Mouse (Mus musculus): Measurements from ENCODE around the gene Hmgcl. TPM values are rescaled to one million over a fixed set of nuclear protein-coding genes. Genes with fewer than 3 reads are reported as not detected.

Hmgcl gene
- 36.8 TPM for polyA plus RNA-seq (2015; fragmentation: Illumina TruSeq; extraction: RNeasy Lipid Tissue Mini Kit (QIAGEN cat#74804); ENCODE audit: insufficient read depth, low replicate concordance)

GRCm38 (mm10) chr4:135946278-135946658 lies at the start of gene Hmgcl:
TSS of gene Hmgcl (plus strand) at chr4:135946448.

GRCm38 (mm10) chr4:135920304-135921241 lies 25.7 kb upstream of the Hmgcl start, which contains the start of gene Fuca1:
TSS of gene Fuca1 (plus strand) at chr4:135920735.

GRCm38 (mm10) chr4:135963457-135964193 lies 17.4 kb downstream of the Hmgcl start, which contains the start of gene Gale:
TSS of gene Gale (plus strand) at chr4:135963727.

DNA sequence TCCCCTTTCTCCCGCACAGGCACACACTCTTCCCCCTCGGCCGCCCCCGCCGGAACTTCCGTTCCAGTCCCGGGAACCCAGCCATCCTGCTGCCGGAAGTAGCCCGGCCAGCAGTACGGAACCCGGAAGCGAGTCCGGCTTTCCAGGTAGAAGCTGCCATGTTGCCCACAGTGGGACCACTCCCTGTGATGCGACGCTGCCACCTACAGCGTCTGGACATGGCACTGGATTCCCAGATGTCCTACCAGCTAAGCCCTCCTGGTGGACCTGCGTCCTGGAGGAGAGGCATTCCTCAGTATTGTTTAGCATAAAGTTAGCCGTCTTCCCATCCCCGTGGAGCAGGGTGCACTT lies 26.3 kb downstream of the Hmgcl start, which contains the start of gene Lypla2:
Gene Lypla2, minus strand, starts transcription at position 71 of the 351 bp plus-strand sequence.

DNA sequence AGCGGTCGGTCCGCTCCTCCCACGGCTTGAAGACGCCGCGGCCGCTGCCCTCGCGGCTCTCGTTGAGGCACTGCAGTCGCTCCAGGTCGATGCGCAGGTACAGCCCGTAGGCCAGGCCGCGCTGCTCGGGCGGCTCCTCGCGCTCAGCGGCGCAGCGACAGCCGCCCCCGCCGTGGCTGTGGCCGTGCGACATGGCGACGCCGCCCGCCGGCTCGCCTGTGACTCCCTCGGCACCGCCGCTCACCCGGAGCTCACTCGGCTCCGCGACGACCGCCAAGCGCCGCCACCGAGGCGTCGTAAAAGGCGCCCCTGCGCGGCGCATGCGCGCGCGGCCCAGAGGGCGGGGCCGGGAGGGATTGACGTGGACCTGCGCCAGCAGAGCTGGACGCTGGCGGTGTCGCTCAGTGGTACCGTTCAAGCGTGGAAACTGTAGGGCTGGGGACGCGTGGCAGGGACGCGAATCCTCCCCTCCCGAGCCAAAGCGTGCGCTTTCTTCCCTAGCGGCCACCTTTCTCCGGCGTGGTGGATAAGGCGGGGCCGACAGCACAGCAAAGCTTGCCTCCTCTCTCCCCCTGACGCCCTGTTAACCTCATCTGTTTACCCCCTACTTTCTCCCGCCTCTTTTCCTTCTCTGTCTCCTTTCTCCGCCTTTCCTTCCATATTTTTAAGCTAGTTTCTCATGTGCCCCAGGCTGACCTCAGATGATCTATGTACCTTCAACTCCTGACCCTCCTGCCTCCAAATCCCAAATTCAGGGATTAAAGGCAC lies 40.9 kb downstream of the Hmgcl start, which contains the start of gene Pithd1:
Gene Pithd1, minus strand, starts transcription at position 322 of the 768 bp plus-strand sequence.

Other genes starting within 250 kb of the Hmgcl start
- gene Il22ra1, start 218.3 kb upstream of the Hmgcl start, polyA plus RNA-seq (2015; fragmentation: Illumina TruSeq; extraction: RNeasy Lipid Tissue Mini Kit (QIAGEN cat#74804); ENCODE audit: insufficient read depth, low replicate concordance): not detected
- gene Myom3, start 186.7 kb upstream of the Hmgcl start, polyA plus RNA-seq (2015; fragmentation: Illumina TruSeq; extraction: RNeasy Lipid Tissue Mini Kit (QIAGEN cat#74804); ENCODE audit: insufficient read depth, low replicate concordance): 1.1 TPM
- 261 TPM for gene Srsf10, start 90.7 kb upstream of the Hmgcl start, polyA plus RNA-seq (2015; fragmentation: Illumina TruSeq; extraction: RNeasy Lipid Tissue Mini Kit (QIAGEN cat#74804); ENCODE audit: insufficient read depth, low replicate concordance)
- 314 TPM for gene Pnrc2, start 72.6 kb upstream of the Hmgcl start, polyA plus RNA-seq (2015; fragmentation: Illumina TruSeq; extraction: RNeasy Lipid Tissue Mini Kit (QIAGEN cat#74804); ENCODE audit: insufficient read depth, low replicate concordance)
- gene Cnr2, start 51.1 kb upstream of the Hmgcl start, polyA plus RNA-seq (2015; fragmentation: Illumina TruSeq; extraction: RNeasy Lipid Tissue Mini Kit (QIAGEN cat#74804); ENCODE audit: insufficient read depth, low replicate concordance): 67.7 TPM
- 265 TPM for gene Fuca1, start 25.7 kb upstream of the Hmgcl start, polyA plus RNA-seq (2015; fragmentation: Illumina TruSeq; extraction: RNeasy Lipid Tissue Mini Kit (QIAGEN cat#74804); ENCODE audit: insufficient read depth, low replicate concordance)
- 2.2 TPM for gene Gale, start 17.3 kb downstream of the Hmgcl start, polyA plus RNA-seq (2015; fragmentation: Illumina TruSeq; extraction: RNeasy Lipid Tissue Mini Kit (QIAGEN cat#74804); ENCODE audit: insufficient read depth, low replicate concordance)
- 26.6 TPM for gene Lypla2, start 26.2 kb downstream of the Hmgcl start, polyA plus RNA-seq (2015; fragmentation: Illumina TruSeq; extraction: RNeasy Lipid Tissue Mini Kit (QIAGEN cat#74804); ENCODE audit: insufficient read depth, low replicate concordance)
- gene Pithd1, start 40.8 kb downstream of the Hmgcl start, polyA plus RNA-seq (2015; fragmentation: Illumina TruSeq; extraction: RNeasy Lipid Tissue Mini Kit (QIAGEN cat#74804); ENCODE audit: insufficient read depth, low replicate concordance): 35.9 TPM
- gene Eloa, start 75.3 kb downstream of the Hmgcl start, polyA plus RNA-seq (2015; fragmentation: Illumina TruSeq; extraction: RNeasy Lipid Tissue Mini Kit (QIAGEN cat#74804); ENCODE audit: insufficient read depth, low replicate concordance): 43.3 TPM
- 1,743 TPM for gene Rpl11, start 107.0 kb downstream of the Hmgcl start, polyA plus RNA-seq (2015; fragmentation: Illumina TruSeq; extraction: RNeasy Lipid Tissue Mini Kit (QIAGEN cat#74804); ENCODE audit: insufficient read depth, low replicate concordance)
- gene Id3, start 197.0 kb downstream of the Hmgcl start, polyA plus RNA-seq (2015; fragmentation: Illumina TruSeq; extraction: RNeasy Lipid Tissue Mini Kit (QIAGEN cat#74804); ENCODE audit: insufficient read depth, low replicate concordance): 16.3 TPM
- 33.0 TPM for gene E2f2, start 225.9 kb downstream of the Hmgcl start, polyA plus RNA-seq (2015; fragmentation: Illumina TruSeq; extraction: RNeasy Lipid Tissue Mini Kit (QIAGEN cat#74804); ENCODE audit: insufficient read depth, low replicate concordance)